In genomic region chr11:114239311-114239803, GRCm38 (mm10) we compare ENCODE assay signal across 12 mouse cellular contexts.
DNase-seq lines count a peak whose midpoint lies in the region; ATAC-seq lines count a peak whose summit lies in the region.
"Had no signal": no experiment of that assay in that cellular context is flagged by ENCODE, and none has a peak within 500 bp of the region (broad histone marks: within the 10 kb centered on the region; RNA-seq: fewer than 3 reads in every experiment).

No protein-coding gene starts in this region.

- H3K27me3 ChIP-seq in embryonic facial prominence, embryonic 10.5 days (replicated peaks; ENCODE audit: low read depth, poor library complexity, severe bottlenecking): peaks cover 22% of the 10 kb centered on the region
- H3K27me3 ChIP-seq in forebrain, embryonic 11.5 days (ENCODE audit: control insufficient read depth, insufficient read depth, low read length): no peaks in the 10 kb centered on the region
- no peaks in the 10 kb centered on the region for H3K27me3 ChIP-seq in hindbrain, embryonic 16.5 days (replicated peaks; ENCODE audit: control insufficient read depth, insufficient read depth, low read length)
- H3K27me3 ChIP-seq in neural tube, embryonic 12.5 days (replicated peaks): no peaks in the 10 kb centered on the region
- H3K27me3 ChIP-seq: heart, embryonic 15.5 days; stomach, embryonic 15.5 days had no signal

- H3K4me3 ChIP-seq in embryonic facial prominence, embryonic 10.5 days: no peak overlapping the region
- no peak overlapping the region for H3K4me3 ChIP-seq in forebrain, embryonic 11.5 days (ENCODE audit: low read depth, low read length)
- no peak overlapping the region for H3K4me3 ChIP-seq in hindbrain, embryonic 16.5 days (ENCODE audit: low read length)
- no peak overlapping the region for H3K4me3 ChIP-seq in neural tube, embryonic 12.5 days
- H3K4me3 ChIP-seq: heart, embryonic 15.5 days; stomach, embryonic 15.5 days had no signal

- ATAC-seq in forebrain, embryonic 11.5 days (replicated peaks; ENCODE audit: low FRiP score): peak; percentile 87
- ATAC-seq in hindbrain, embryonic 16.5 days: peak; percentile 61; the same call in 1 of the 2 replicates
- ATAC-seq in neural tube, embryonic 12.5 days (ENCODE audit: low FRiP score, low read depth): peak; percentile 75
- ATAC-seq in erythroid progenitor cell, adult 5-6 weeks (replicated peaks; ENCODE audit: low FRiP score, poor library complexity, severe bottlenecking): no peak

- peaks cover 22% of the 10 kb centered on the region for H3K4me1 ChIP-seq in embryonic facial prominence, embryonic 10.5 days
- peaks cover 13% of the 10 kb centered on the region for H3K4me1 ChIP-seq in forebrain, embryonic 11.5 days (replicated peaks; ENCODE audit: control insufficient read depth, insufficient read depth, low read length)
- peaks cover 8% of the 10 kb centered on the region for H3K4me1 ChIP-seq in hindbrain, embryonic 16.5 days (ENCODE audit: control insufficient read depth, insufficient read depth, low read depth, low read length)
- H3K4me1 ChIP-seq in neural tube, embryonic 12.5 days: peaks cover 16% of the 10 kb centered on the region
- H3K4me1 ChIP-seq: heart, embryonic 15.5 days; stomach, embryonic 15.5 days had no signal

- H3K9ac ChIP-seq in forebrain, embryonic 11.5 days (ENCODE audit: low read length): peak overlapping the region; percentile 29; the same call in 1 of the 2 replicates
- 0 out of 2 replicates have a peak overlapping the region, but pooled peaks have one; percentile 8 for H3K9ac ChIP-seq in hindbrain, embryonic 16.5 days (ENCODE audit: low read depth, low read length)
- H3K9ac ChIP-seq in neural tube, embryonic 12.5 days: 0 out of 2 replicates have a peak overlapping the region, but pooled peaks have one; percentile 6
- H3K9ac ChIP-seq: heart, embryonic 15.5 days; stomach, embryonic 15.5 days had no signal

- peak overlapping the region; percentile 49 for H3K27ac ChIP-seq in embryonic facial prominence, embryonic 10.5 days (replicated peaks)
- H3K27ac ChIP-seq in forebrain, embryonic 11.5 days (ENCODE audit: low read depth, low read length): peak overlapping the region; percentile 70; the same call in 1 of the 2 replicates
- H3K27ac ChIP-seq in hindbrain, embryonic 16.5 days (ENCODE audit: low read depth, low read length): 0 out of 2 replicates have a peak overlapping the region, but pooled peaks have one; percentile 32
- 0 out of 2 replicates have a peak overlapping the region, but pooled peaks have one; percentile 8 for H3K27ac ChIP-seq in neural tube, embryonic 12.5 days
- H3K27ac ChIP-seq: heart, embryonic 15.5 days; stomach, embryonic 15.5 days had no signal

- H3K4me2 ChIP-seq in forebrain, embryonic 11.5 days (ENCODE audit: low read depth, low read length, severe bottlenecking): 0 out of 2 replicates have a peak overlapping the region, but pooled peaks have one; percentile 26
- H3K4me2 ChIP-seq in hindbrain, embryonic 16.5 days (ENCODE audit: low read length): no peak overlapping the region
- H3K4me2 ChIP-seq in neural tube, embryonic 12.5 days (replicated peaks): peak overlapping the region; percentile 2; the same call in 1 of the 2 replicates
- H3K4me2 ChIP-seq: heart, embryonic 15.5 days; stomach, embryonic 15.5 days had no signal

- H3K36me3 ChIP-seq in embryonic facial prominence, embryonic 10.5 days (replicated peaks): no peaks in the 10 kb centered on the region
- H3K36me3 ChIP-seq in forebrain, embryonic 11.5 days (ENCODE audit: control insufficient read depth, insufficient read depth, low read length): no peaks in the 10 kb centered on the region
- no peaks in the 10 kb centered on the region for H3K36me3 ChIP-seq in hindbrain, embryonic 16.5 days (ENCODE audit: control insufficient read depth, insufficient read depth, low read length)
- no peaks in the 10 kb centered on the region for H3K36me3 ChIP-seq in neural tube, embryonic 12.5 days
- H3K36me3 ChIP-seq: heart, embryonic 15.5 days; stomach, embryonic 15.5 days had no signal

- WGBS in embryonic facial prominence, embryonic 10.5 days: 34% methylated on average over 8 of the region's 8 CpGs
- 10% methylated on average over 8 of the region's 8 CpGs for WGBS in forebrain, embryonic 11.5 days
- 22% methylated on average over 8 of the region's 8 CpGs for WGBS in hindbrain, embryonic 16.5 days
- 22% methylated on average over 8 of the region's 8 CpGs for WGBS in neural tube, embryonic 12.5 days

- peak; percentile 63 for DNase-seq in embryonic facial prominence, embryonic 10.5 days (ENCODE audit: low spot score)
- DNase-seq in forebrain, embryonic 11.5 days (ENCODE audit: low spot score): peak; percentile 77
- no peak for DNase-seq in c-Kit-positive CD71-positive TER-119-positive erythroid progenitor cells, embryonic 14.5 days (ENCODE audit: low spot score)
- no peak for DNase-seq in kidney, postnatal 14 days
- DNase-seq: gastrocnemius, postnatal 14 days; kidney, adult 18-20 months; layer of hippocampus, postnatal 36 days had no signal

- H3K9me3 ChIP-seq in embryonic facial prominence, embryonic 10.5 days: no peaks in the 10 kb centered on the region
- no peaks in the 10 kb centered on the region for H3K9me3 ChIP-seq in forebrain, embryonic 11.5 days (ENCODE audit: control insufficient read depth, low read length)
- H3K9me3 ChIP-seq in hindbrain, embryonic 16.5 days (ENCODE audit: control insufficient read depth, low read length): no peaks in the 10 kb centered on the region
- H3K9me3 ChIP-seq in neural tube, embryonic 12.5 days: no peaks in the 10 kb centered on the region
- H3K9me3 ChIP-seq: heart, embryonic 15.5 days; stomach, embryonic 15.5 days had no signal

Comparison
In these comparisons a context has a peak if more than half of its experiments do, and no peak if none do; other contexts are left out.
1. DNase-seq: peak in embryonic facial prominence, embryonic 10.5 days (single experiment) and forebrain, embryonic 11.5 days (single experiment); none in c-Kit-positive CD71-positive TER-119-positive erythroid progenitor cells, embryonic 14.5 days (single experiment) and kidney, postnatal 14 days (single experiment).
2. H3K27ac ChIP-seq: peak in every context shown above with its lines; median percentile 70 in forebrain, embryonic 11.5 days; 49 in embryonic facial prominence, embryonic 10.5 days; 32 in hindbrain, embryonic 16.5 days; 8 in neural tube, embryonic 12.5 days.
3. Peak in every context shown above with its lines, with median percentiles within 50 percentile points of each other: H3K9ac ChIP-seq.